16 mouse cellular contexts compared by ENCODE assay signal in the genomic region with DNA sequence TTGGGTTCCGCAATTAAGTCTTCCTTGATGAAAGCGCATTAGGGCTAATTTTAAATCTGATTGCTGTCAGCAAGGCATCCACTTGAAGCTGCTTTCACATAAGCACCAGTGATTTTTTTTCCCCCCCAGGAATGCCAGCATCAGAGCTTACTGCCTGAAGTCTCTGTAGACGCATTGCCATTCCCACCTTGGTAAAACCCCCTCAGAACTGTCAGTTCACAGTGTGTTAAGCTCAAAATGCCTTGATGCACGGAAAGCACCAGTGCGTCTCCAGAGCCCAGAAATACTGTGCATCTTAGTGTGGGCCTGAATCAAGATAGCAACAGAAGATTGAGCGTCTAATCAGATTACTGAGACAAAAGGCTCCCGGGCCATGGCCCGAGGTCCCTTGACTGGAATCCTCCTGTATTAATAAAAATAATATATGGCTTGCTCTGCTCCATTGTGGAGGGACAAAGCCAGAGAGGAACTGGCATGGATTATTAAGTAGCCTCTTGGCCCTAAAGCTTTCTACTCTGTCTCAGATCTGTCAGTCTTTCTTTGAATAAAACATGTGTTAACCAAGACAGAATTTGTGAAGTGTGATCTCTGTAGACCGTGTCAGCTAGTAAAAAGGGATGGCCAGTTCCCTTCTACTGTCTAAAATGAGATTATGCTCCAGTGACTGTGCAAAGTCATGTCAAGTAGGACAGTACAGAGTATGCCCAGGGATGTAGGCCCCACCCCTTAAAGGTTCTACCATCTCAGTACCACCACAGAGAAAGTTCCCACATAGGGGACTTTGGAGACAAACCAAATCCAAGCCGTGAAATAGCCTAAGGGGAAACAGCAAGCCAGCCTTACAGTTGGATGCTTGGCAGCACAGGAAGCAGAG.
DNase-seq lines count a peak whose midpoint lies in the region; ATAC-seq and TF ChIP-seq lines count a peak whose summit lies in the region.
"Had no signal": no experiment of that assay in that cellular context is flagged by ENCODE, and none has a peak within 500 bp of the region (broad histone marks: within the 10 kb centered on the region; RNA-seq: fewer than 3 reads in every experiment).

No protein-coding gene starts in this region.

- no peaks in the 10 kb centered on the region for H3K9me3 ChIP-seq in hindbrain, embryonic 12.5 days (replicated peaks)
- H3K9me3 ChIP-seq in midbrain, embryonic 13.5 days: no peaks in the 10 kb centered on the region
- no peaks in the 10 kb centered on the region for H3K9me3 ChIP-seq in stomach, postnatal 0 days (ENCODE audit: control insufficient read depth, low read length)
- H3K9me3 ChIP-seq: intestine, embryonic 15.5 days had no signal

- no peak overlapping the region for H3K27ac ChIP-seq in hindbrain, embryonic 12.5 days
- peak overlapping the region; percentile 63 for H3K27ac ChIP-seq in midbrain, embryonic 13.5 days
- no peak overlapping the region for H3K27ac ChIP-seq in stomach, postnatal 0 days (replicated peaks)
- H3K27ac ChIP-seq: intestine, embryonic 15.5 days had no signal

- H3K4me2 ChIP-seq in hindbrain, embryonic 12.5 days (replicated peaks): no peak overlapping the region
- no peak overlapping the region for H3K4me2 ChIP-seq in midbrain, embryonic 13.5 days (replicated peaks)
- no peak overlapping the region for H3K4me2 ChIP-seq in stomach, postnatal 0 days (replicated peaks; ENCODE audit: low read depth)
- H3K4me2 ChIP-seq: intestine, embryonic 15.5 days; lung, embryonic 14.5 days had no signal

- H3K4me1 ChIP-seq in hindbrain, embryonic 12.5 days: peaks cover 6% of the 10 kb centered on the region; the same call in 1 of the 2 replicates
- H3K4me1 ChIP-seq in midbrain, embryonic 13.5 days (replicated peaks): peaks cover 21% of the 10 kb centered on the region
- H3K4me1 ChIP-seq in stomach, postnatal 0 days (replicated peaks; ENCODE audit: control insufficient read depth, insufficient read depth): no peaks in the 10 kb centered on the region
- H3K4me1 ChIP-seq: intestine, embryonic 15.5 days had no signal

- peak; percentile 12 for DNase-seq in kidney, postnatal 10 days
- no peak for DNase-seq in kidney, postnatal 25 days
- DNase-seq in retina, embryonic 14.5 days (ENCODE audit: low spot score): peak; percentile 32
- DNase-seq in stomach, postnatal 0 days (ENCODE audit: low spot score): no peak
- DNase-seq in heart, adult 8-10 months (ENCODE audit: low spot score): no peak
- DNase-seq in frontal cortex, postnatal 14 days (ENCODE audit: low spot score in 2 of 2): no peak
- DNase-seq: adrenal gland, adult 2 months; cerebellum, adult 8-10 months; embryo, embryonic 11 days; heart, postnatal 10 days; kidney, postnatal 4 days; lung, embryonic 14.5 days; thymus, adult 2 months had no signal

- no peak for TF ChIP-seq CTCF in stomach, postnatal 0 days (IDR thresholded peaks at IDR 0.05; ENCODE audit: low read depth)

- H3K36me3 ChIP-seq in hindbrain, embryonic 12.5 days: no peaks in the 10 kb centered on the region
- no peaks in the 10 kb centered on the region for H3K36me3 ChIP-seq in midbrain, embryonic 13.5 days
- H3K36me3 ChIP-seq in stomach, postnatal 0 days (ENCODE audit: control insufficient read depth, insufficient read depth, low read length): no peaks in the 10 kb centered on the region
- H3K36me3 ChIP-seq: intestine, embryonic 15.5 days had no signal

- H3K9ac ChIP-seq in hindbrain, embryonic 12.5 days: no peak overlapping the region
- no peak overlapping the region for H3K9ac ChIP-seq in midbrain, embryonic 13.5 days (replicated peaks)
- no peak overlapping the region for H3K9ac ChIP-seq in stomach, postnatal 0 days (ENCODE audit: low read length)
- H3K9ac ChIP-seq: intestine, embryonic 15.5 days; lung, embryonic 14.5 days had no signal

- peak; percentile 66 for ATAC-seq in hindbrain, embryonic 12.5 days (ENCODE audit: low FRiP score)
- peak; percentile 90 for ATAC-seq in midbrain, embryonic 13.5 days
- no peak for ATAC-seq in stomach, postnatal 0 days (ENCODE audit: low FRiP score, low TSS enrichment)
- ATAC-seq: intestine, embryonic 15.5 days had no signal

- no peaks in the 10 kb centered on the region for H3K27me3 ChIP-seq in hindbrain, embryonic 12.5 days
- 0 out of 2 replicates have a peak, but pooled peaks cover 3% of the 10 kb centered on the region for H3K27me3 ChIP-seq in midbrain, embryonic 13.5 days
- no peaks in the 10 kb centered on the region for H3K27me3 ChIP-seq in stomach, postnatal 0 days (ENCODE audit: control insufficient read depth, insufficient read depth, low read length)
- H3K27me3 ChIP-seq: intestine, embryonic 15.5 days had no signal

- no peak for TF ChIP-seq EP300 in stomach, postnatal 0 days (optimal IDR thresholded peaks at IDR 0.05)

- H3K4me3 ChIP-seq in hindbrain, embryonic 12.5 days: no peak overlapping the region
- no peak overlapping the region for H3K4me3 ChIP-seq in midbrain, embryonic 13.5 days (replicated peaks)
- H3K4me3 ChIP-seq in stomach, postnatal 0 days (ENCODE audit: low read depth, low read length): no peak overlapping the region
- H3K4me3 ChIP-seq: intestine, embryonic 15.5 days had no signal

- WGBS in hindbrain, embryonic 12.5 days: 61% methylated on average over 10 of the region's 10 CpGs
- 30% methylated on average over 10 of the region's 10 CpGs for WGBS in midbrain, embryonic 13.5 days
- WGBS in stomach, postnatal 0 days: 79% methylated on average over 10 of the region's 10 CpGs

Comparison
In these comparisons a context has a peak if more than half of its experiments do, and no peak if none do; other contexts are left out.
1. DNase-seq: peak in kidney, postnatal 10 days (single experiment) and retina, embryonic 14.5 days (single experiment); none in kidney, postnatal 25 days (0 of 2), stomach, postnatal 0 days (single experiment), heart, adult 8-10 months (single experiment) and frontal cortex, postnatal 14 days (0 of 2).